Mouse (Mus musculus) forebrain, embryonic 15.5 days (tissue): ENCODE measurements around the gene Bloc1s6. TPM values are rescaled to one million over a fixed set of nuclear protein-coding genes. Genes with fewer than 3 reads are reported as not detected.

Source experiments
- ATAC-seq: fragments of 200-750 bp; cut with Nextera tagmentation; replicated peaks from 2 replicates; pipeline ENCODE4 v1.8.0; 2017; ENCODE audit warnings: mild to moderate bottlenecking, moderate TSS enrichment, moderate library complexity
- H3K27ac ChIP-seq: fragments of 300-500 bp; sonication (generic); replicated peaks from 2 replicates; pipeline ENCODE4 v1.5.1; 2015; ENCODE audit warnings: mild to moderate bottlenecking, inconsistent platforms
- H3K27me3 ChIP-seq: fragments of 300-500 bp; sonication (generic); 2 replicates; pipeline ENCODE4 v1.6.1; 2015; ENCODE audit warnings: inconsistent platforms
- H3K36me3 ChIP-seq: fragments of 300-500 bp; sonication (generic); 2 replicates; pipeline ENCODE4 v1.6.1; 2015; ENCODE audit warnings: mild to moderate bottlenecking, inconsistent platforms
- H3K4me1 ChIP-seq: fragments of 300-500 bp; sonication (generic); 2 replicates; pipeline ENCODE4 v1.6.1; 2015; ENCODE audit warnings: inconsistent platforms
- H3K4me2 ChIP-seq: fragments of 300-500 bp; sonication (generic); replicated peaks from 2 replicates; pipeline ENCODE4 v1.6.1; 2015; ENCODE audit warnings: mild to moderate bottlenecking, inconsistent platforms
- H3K4me3 ChIP-seq: fragments of 300-500 bp; sonication (generic); 2 replicates; pipeline ENCODE4 v1.5.1; 2015; ENCODE audit warnings: mild to moderate bottlenecking, inconsistent platforms
- H3K9ac ChIP-seq: fragments of 300-500 bp; sonication (generic); replicated peaks from 2 replicates; pipeline ENCODE4 v1.6.1; 2015; ENCODE audit warnings: mild to moderate bottlenecking, inconsistent platforms
- H3K9me3 ChIP-seq: fragments of 300-500 bp; sonication (generic); 2 replicates; pipeline ENCODE4 v1.6.1; 2016; ENCODE audit warnings: inconsistent platforms
- whole genome bisulfite sequencing: fragments of 180-500 bp; shearing (Covaris S2); methylation state at CpG from one replicate; pipeline ENCODE4 v1.1.7; 2015; ENCODE audit warnings: mixed read lengths; 5-methylcytosine and 5-hydroxymethylcytosine counted together
- polyA plus RNA-seq: library from polyadenylated mRNA; unstranded; fragments of >200 nt; fragmentation: Nextera tagmentation; extraction: Ambion mirVana; gene quantifications from 2 replicates; pipeline ENCODE4 v1.2.1, GENCODE M21; 2015

The Bloc1s6 gene
- polyA plus RNA-seq, 1 experiment from 2014 or later = 89.4 TPM

DNA sequence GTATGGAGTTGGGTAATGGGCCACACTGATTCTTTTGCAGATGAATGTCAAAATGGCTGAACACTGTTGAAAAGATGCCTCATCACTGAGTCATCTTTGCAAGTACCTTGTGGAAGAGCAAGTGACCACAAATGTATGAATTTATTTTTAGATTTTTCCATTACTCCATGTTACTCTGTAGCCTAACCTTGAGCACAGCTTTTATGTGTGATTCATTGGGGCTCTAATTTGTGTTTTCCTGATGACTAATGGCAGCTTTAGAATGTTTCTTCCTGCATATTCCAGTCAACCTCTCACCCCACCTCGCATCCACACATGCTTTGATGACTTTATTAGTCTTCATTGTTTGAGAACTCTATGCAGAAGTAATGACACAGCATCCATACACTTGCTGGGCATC lies 19.1 kb upstream of the Bloc1s6 start:
- H3K36me3 ChIP-seq = no peaks in the 10 kb centered on the region
- 71% methylated on average over 1 of the region's 1 CpGs for WGBS
- no peak for ATAC-seq

DNA sequence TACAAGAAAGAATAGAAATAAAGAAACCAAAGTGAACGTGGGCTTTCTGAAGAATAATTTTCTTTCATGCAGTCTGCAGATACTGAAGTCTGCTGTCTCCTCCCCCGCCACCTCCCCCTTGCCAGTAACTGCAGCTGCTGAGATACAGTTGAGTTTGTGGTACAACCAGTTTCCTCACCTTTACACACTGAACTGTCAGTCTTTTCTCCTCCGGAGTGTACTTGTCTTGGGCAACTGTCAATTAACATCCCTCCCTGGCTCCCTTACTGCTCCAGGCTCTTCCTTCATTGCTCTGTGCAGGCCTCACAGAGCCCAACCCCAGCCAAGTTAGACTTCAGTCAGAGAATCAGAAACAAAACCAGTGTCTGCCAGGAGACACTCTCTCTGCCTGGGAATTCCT lies 17.7 kb upstream of the Bloc1s6 start:
- Histone ChIP-seq H3K4me3 (no peak overlapping the region), H3K9ac (no peak overlapping the region), H3K9me3 (no peaks in the 10 kb centered on the region), H3K27ac (no peak overlapping the region), H3K36me3 (no peaks in the 10 kb centered on the region), H3K27me3 (peaks cover 2% of the 10 kb centered on the region; the same call in 1 of the 2 replicates), H3K4me1 (no peaks in the 10 kb centered on the region), H3K4me2 (no peak overlapping the region)
- no peak for ATAC-seq
- 81% methylated on average over 3 of the region's 3 CpGs for WGBS

More for the DNA sequence above, 19.1 kb upstream of the Bloc1s6 start:
- peaks cover 2% of the 10 kb centered on the region; the same call in 1 of the 2 replicates for H3K27me3 ChIP-seq
- no peak overlapping the region for H3K9ac ChIP-seq
- H3K4me1 ChIP-seq = no peaks in the 10 kb centered on the region
- H3K27ac ChIP-seq = no peak overlapping the region
- no peak overlapping the region for H3K4me3 ChIP-seq
- no peaks in the 10 kb centered on the region for H3K9me3 ChIP-seq
- no peak overlapping the region for H3K4me2 ChIP-seq

DNA sequence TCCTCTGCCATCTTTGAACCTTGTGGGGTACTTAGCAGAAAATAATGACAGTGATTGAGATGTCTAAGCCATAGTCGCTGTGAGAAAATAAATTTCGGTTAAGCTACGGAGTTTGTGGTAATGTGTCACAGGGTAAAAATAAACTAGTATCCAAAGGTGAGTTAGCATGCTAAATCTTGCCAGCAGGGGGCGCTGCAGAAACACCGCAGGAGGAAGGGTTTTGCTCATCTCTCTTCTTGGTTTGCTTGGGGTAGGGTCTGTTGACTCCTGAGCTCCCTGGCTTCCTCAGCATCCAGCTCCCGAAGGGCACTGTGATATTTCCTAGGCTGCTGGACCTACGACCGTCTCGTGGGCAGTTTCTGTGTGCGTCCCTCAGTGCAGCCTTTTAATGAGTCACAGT lies 12.7 kb upstream of the Bloc1s6 start:
- Histone ChIP-seq H3K4me2 (no peak overlapping the region), H3K27me3 (peaks cover 6% of the 10 kb centered on the region; the same call in 1 of the 2 replicates), H3K9me3 (no peaks in the 10 kb centered on the region), H3K27ac (no peak overlapping the region), H3K4me1 (no peaks in the 10 kb centered on the region), H3K4me3 (no peak overlapping the region), H3K9ac (no peak overlapping the region), H3K36me3 (no peaks in the 10 kb centered on the region)
- no peak for ATAC-seq
- 60% methylated on average over 10 of the region's 10 CpGs for WGBS

DNA sequence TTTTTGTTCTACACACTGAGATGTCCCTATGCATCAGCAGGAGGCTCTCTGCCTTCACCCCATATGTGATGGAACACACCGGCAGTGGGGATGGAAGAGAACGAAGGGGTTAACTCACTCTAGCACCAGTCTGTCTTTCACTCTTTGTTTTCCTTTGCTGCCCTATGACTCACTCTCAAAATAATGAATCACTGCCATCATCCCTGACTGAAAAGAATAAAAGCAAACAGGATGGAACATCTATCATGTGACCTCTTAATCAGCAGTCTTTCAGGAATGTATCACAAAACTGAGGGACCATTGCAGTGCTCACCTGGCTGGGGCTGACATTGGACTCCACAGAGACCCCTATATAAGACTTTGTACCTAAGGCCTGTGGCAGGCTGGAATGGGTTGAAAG lies 6.8 kb upstream of the Bloc1s6 start:
- Histone ChIP-seq H3K27ac (no peak overlapping the region), H3K9me3 (no peaks in the 10 kb centered on the region), H3K4me2 (no peak overlapping the region), H3K27me3 (peaks cover 18% of the 10 kb centered on the region), H3K9ac (no peak overlapping the region), H3K4me1 (no peaks in the 10 kb centered on the region), H3K4me3 (no peak overlapping the region), H3K36me3 (no peaks in the 10 kb centered on the region)
- 61% methylated on average over 2 of the region's 2 CpGs for WGBS
- no peak for ATAC-seq

DNA sequence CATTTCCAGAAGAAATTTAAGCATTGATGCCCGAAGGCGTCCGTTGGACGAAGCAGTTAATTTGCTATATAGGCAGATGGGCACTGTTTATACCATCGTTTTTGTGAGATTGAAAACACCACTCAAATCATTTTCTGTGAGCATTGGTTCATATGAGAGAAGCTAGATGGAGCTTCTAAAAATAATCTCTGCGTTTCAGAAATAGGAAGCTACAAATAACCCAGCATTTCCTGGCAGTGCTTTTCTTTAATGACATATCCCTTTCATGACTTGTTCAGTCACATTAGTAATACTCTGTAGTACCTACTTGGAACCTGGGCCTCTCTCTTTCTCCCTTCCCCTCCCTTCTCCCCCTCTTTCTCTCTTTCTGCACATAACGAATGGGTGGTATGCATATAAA lies 720 bp downstream of the Bloc1s6 start:
- Histone ChIP-seq H3K4me3 (peak overlapping the region; percentile 82), H3K9ac (peak overlapping the region; percentile 90), H3K4me1 (peaks cover 25% of the 10 kb centered on the region), H3K4me2 (peak overlapping the region; percentile 77), H3K36me3 (peaks cover 11% of the 10 kb centered on the region), H3K27ac (peak overlapping the region; percentile 94), H3K27me3 (peaks cover 13% of the 10 kb centered on the region), H3K9me3 (no peaks in the 10 kb centered on the region)
- no peak for ATAC-seq
- 34% methylated on average over 7 of the region's 7 CpGs for WGBS

DNA sequence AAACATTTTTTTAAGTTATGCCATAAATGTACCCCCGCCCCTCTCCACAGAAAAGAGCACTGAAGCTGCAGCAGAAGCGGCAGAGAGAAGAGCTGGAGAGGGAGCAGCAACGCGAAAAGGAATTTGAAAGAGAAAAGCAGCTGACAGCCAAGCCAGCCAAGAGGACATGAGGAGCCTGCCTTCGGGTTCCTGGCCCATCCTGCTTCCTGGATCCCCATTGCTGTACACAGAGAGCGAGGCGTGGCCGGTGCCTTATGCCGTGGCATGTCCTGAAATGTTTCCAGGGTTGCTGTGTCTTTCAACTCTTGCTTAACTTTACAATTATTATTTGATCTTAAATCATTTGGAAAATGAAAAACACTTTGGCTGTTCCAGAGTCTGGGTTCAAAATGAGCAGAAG lies 8.2 kb downstream of the Bloc1s6 start:
- no peak overlapping the region for H3K27ac ChIP-seq
- H3K4me1 ChIP-seq = 0 out of 2 replicates have a peak, but pooled peaks cover under 1% of the 10 kb centered on the region
- H3K9ac ChIP-seq = no peak overlapping the region
- H3K4me2 ChIP-seq = no peak overlapping the region
- ATAC-seq = no peak
- no peaks in the 10 kb centered on the region for H3K9me3 ChIP-seq
- H3K4me3 ChIP-seq = no peak overlapping the region
- no peaks in the 10 kb centered on the region for H3K27me3 ChIP-seq
- peaks cover 47% of the 10 kb centered on the region for H3K36me3 ChIP-seq
- WGBS = 91% methylated on average over 9 of the region's 9 CpGs

DNA sequence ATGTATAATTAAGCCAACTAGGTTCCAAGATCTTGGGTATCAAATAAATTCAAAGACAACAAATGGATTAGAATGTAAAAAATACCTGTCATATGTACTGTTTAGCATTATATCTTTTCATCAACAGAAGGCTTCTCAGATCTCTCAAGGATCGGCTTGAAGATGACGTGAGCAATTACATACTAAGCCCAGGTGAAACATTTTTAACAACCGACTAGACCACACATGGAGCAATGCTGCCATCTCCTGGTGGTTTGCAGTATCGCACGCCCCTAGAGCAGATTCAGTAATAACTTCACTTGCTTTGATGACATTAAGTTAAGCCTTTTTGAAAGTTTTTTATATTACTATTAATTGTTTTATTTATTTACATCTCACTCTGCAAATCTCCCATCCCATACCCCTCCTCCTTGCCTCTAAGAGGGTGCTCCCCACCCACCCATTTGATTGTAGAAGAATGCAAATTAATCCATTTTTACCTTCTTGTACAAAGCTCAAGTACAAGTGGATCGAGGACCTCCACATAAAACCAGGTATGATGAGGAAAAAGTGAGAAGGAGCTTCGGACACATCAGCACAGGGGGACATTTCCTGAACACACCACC lies 15.5 kb downstream of the Bloc1s6 start:
- no peak overlapping the region for H3K4me3 ChIP-seq
- H3K9ac ChIP-seq = no peak overlapping the region
- no peaks in the 10 kb centered on the region for H3K27me3 ChIP-seq
- 16% methylated on average over 7 of the region's 7 CpGs for WGBS
- H3K9me3 ChIP-seq = no peaks in the 10 kb centered on the region
- peak overlapping the region; percentile 17; the same call in 1 of the 2 replicates for H3K4me2 ChIP-seq
- ATAC-seq = peak; percentile 64
- peaks cover 5% of the 10 kb centered on the region for H3K36me3 ChIP-seq
- H3K27ac ChIP-seq = no peak overlapping the region
- no peaks in the 10 kb centered on the region for H3K4me1 ChIP-seq

DNA sequence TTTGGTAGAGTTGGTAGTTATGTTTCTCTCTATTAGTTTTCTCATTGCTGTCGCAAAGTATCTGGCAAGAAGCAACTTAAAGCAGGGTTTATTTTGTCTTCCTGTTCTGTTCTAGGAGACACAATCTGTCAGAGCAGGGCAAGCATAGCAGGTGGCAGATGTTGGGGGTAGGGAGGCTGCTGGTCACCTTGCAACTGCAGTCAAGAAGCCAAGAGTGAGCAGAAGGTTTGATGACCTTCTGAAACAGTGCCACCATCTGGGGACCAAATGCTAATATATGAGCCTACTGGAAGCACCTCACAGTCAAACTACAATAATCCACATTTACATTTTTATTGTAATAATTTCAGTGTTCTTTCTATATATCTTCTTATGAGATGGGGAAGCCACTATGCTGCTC lies 21.5 kb downstream of the Bloc1s6 start:
- H3K27ac ChIP-seq = no peak overlapping the region
- no peak for ATAC-seq
- H3K27me3 ChIP-seq = peaks cover 7% of the 10 kb centered on the region; the same call in 1 of the 2 replicates
- H3K4me2 ChIP-seq = no peak overlapping the region
- no peaks in the 10 kb centered on the region for H3K4me1 ChIP-seq
- WGBS = 86% methylated on average over 1 of the region's 1 CpGs
- no peak overlapping the region for H3K9ac ChIP-seq
- H3K4me3 ChIP-seq = no peak overlapping the region
- no peaks in the 10 kb centered on the region for H3K36me3 ChIP-seq
- no peaks in the 10 kb centered on the region for H3K9me3 ChIP-seq

DNA sequence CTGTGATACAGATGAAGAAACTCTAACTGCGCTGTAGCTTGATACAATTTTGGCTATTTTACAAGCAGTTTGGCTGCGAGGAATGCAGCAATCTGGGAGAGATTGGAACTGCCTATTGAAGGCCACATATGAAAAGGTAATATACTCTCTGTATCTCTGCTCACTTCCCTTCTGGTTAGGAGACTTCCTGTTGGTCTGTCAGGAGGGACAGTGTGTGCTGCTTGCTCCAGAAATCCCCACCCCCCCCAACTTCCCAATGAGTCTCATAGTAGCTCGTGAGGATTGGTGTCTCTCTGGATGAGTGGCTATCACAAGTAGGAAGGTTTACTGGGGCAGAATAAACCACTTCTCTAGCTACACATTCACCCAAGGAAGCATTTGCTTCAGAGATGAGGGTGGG lies 24.7 kb downstream of the Bloc1s6 start:
- H3K9me3 ChIP-seq = no peaks in the 10 kb centered on the region
- no peak overlapping the region for H3K4me3 ChIP-seq
- H3K9ac ChIP-seq = no peak overlapping the region
- ATAC-seq = no peak
- no peaks in the 10 kb centered on the region for H3K36me3 ChIP-seq
- no peak overlapping the region for H3K27ac ChIP-seq
- no peak overlapping the region for H3K4me2 ChIP-seq
- 70% methylated on average over 3 of the region's 3 CpGs for WGBS
- peaks cover 8% of the 10 kb centered on the region for H3K4me1 ChIP-seq
- peaks cover 17% of the 10 kb centered on the region for H3K27me3 ChIP-seq

DNA sequence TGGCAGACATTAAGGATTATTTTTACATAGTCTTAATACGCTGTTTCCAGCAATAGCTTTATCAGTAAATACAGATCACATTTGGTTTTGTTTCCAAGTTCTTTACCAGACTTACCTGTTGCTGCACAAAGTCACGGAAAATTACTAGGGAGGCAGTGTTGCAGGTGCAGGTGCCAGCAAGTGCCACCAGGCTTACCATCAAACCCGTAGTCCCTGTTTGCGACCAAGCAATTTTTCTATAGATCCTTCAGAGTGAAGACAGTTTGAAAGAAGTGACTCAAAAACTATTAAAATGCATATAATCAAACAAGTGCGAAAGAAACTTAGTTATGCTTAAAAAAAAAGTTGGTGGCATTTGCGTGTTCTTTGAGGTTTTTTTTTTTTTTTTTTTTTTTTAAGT lies 26.2 kb downstream of the Bloc1s6 start:
- Histone ChIP-seq H3K36me3 (no peaks in the 10 kb centered on the region), H3K9ac (no peak overlapping the region), H3K4me2 (no peak overlapping the region; the same call in 1 of the 2 replicates), H3K4me3 (no peak overlapping the region), H3K9me3 (no peaks in the 10 kb centered on the region), H3K4me1 (peaks cover 8% of the 10 kb centered on the region), H3K27ac (no peak overlapping the region), H3K27me3 (peaks cover 17% of the 10 kb centered on the region)
- no peak for ATAC-seq
- WGBS = 51% methylated on average over 6 of the region's 6 CpGs

DNA sequence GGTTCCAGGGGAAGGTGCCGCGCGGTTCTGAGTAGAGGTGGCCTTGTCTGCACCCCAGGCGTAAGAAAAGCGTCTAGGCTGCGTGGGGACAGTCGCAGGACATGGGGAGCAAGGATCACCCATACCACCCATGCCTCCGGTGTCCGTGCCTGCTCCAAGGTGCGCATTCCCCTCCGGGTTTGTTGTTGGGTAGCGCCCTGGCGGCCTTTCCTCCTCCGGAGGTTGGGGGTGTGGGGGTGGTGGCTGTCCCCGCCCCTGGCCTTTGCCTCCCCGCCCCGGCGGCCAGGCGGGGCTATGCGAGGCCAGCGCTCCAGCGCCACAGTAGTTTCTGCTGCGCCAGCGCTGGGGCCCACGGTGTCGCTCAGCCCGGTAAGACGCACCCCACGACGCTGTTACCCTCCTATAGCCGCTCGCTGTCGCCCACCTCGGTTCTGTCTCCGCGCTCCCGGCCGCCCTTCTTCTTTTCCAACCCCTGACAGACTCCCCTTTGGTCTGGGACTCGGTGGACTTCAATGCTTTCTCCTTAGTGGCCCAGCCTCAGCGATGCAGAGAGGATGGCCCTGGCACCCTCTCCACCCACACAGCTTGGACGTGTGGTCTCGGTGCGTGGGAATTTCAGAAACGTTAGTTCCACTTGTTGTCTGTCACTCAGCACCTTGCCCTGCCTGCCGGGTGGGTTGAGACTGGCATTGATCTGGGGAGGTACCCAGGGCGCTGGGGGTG lies 26.9 kb downstream of the Bloc1s6 start, which contains the start of gene Sqor:
TSS of gene Sqor (plus strand) at position 167 of the 723 bp plus-strand sequence.
- 0 out of 2 replicates have a peak, but pooled peaks have one; percentile 43 for ATAC-seq

DNA sequence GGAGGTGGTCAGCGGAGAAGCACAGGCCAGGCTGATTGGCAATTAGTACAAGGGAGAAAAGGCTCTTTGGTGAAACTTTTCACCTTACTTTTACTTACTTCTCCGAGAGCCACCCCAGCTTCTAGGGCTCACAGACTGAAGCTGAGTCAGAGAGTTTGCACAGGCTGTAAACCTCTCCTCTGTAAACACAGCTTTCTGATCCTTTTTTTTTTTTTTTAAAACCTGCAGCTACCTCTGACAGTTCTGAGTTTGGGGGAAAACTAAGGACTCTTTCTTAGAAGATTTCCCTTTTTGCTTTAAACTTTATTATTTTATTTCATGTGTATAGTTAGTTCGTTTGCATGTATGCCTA lies 27.5 kb downstream of the Bloc1s6 start:
- ATAC-seq = no peak
- Histone ChIP-seq H3K36me3 (no peaks in the 10 kb centered on the region), H3K27ac (no peak overlapping the region), H3K4me1 (peaks cover 8% of the 10 kb centered on the region), H3K4me2 (peak overlapping the region; percentile 65), H3K9me3 (no peaks in the 10 kb centered on the region), H3K9ac (no peak overlapping the region), H3K4me3 (peak overlapping the region; percentile 37), H3K27me3 (peaks cover 17% of the 10 kb centered on the region)
- WGBS = 29% methylated on average over 3 of the region's 3 CpGs

More for the DNA sequence above, 26.9 kb downstream of the Bloc1s6 start, which contains the start of gene Sqor:
- H3K4me3 ChIP-seq = peak within 1 kb of the TSS; percentile 37
- no peaks in the 10 kb centered on the region for H3K36me3 ChIP-seq
- peak within 1 kb of the TSS; percentile 65 for H3K4me2 ChIP-seq
- 1% methylated on average over 46 of the region's 46 CpGs for WGBS
- H3K4me1 ChIP-seq = peaks cover 8% of the 10 kb centered on the region
- H3K27me3 ChIP-seq = peaks cover 17% of the 10 kb centered on the region
- peak within 1 kb of the TSS; percentile 26 for H3K9ac ChIP-seq
- H3K27ac ChIP-seq = no peak within 1 kb of the TSS
- H3K9me3 ChIP-seq = no peaks in the 10 kb centered on the region
